Mouse (Mus musculus) CH12.LX (cell line): ENCODE measurements around the gene Mt1. TPM values are rescaled to one million over a fixed set of nuclear protein-coding genes. Genes with fewer than 3 reads are reported as not detected.

ENCODE experiments used
- DNase-seq: peaks from one replicate; pipeline ENCODE4 v3.0.0-alpha.2; 2013; ENCODE audit errors: extremely low read depth
- H3K27ac ChIP-seq: 2 replicates; pipeline ENCODE4 v1.5.1; 2012; ENCODE audit warnings: low read depth, mild to moderate bottlenecking, control low read depth, moderate library complexity; ENCODE audit not compliant: insufficient read depth
- H3K27me3 ChIP-seq: replicated peaks from 2 replicates; pipeline ENCODE3; 2012; ENCODE audit warnings: inconsistent platforms
- H3K36me3 ChIP-seq, 2 experiments: replicated peaks in 1 of 2; 2 replicates each; pipeline versions ENCODE3 to v1.6.1; 2012; ENCODE audit warnings: inconsistent platforms in 1 of 2, low read length in 1 of 2, mild to moderate bottlenecking in 1 of 2, mixed read lengths in 1 of 2, moderate library complexity in 1 of 2; ENCODE audit not compliant: control insufficient read depth in 1 of 2, insufficient read depth in 1 of 2
- H3K4me1 ChIP-seq, 2 experiments: 2 replicates each; pipeline ENCODE4 v1.6.1; 2012; ENCODE audit warnings: inconsistent platforms in 1 of 2, moderate library complexity in 1 of 2; ENCODE audit not compliant: insufficient read depth in 2 of 2, control insufficient read depth in 1 of 2
- H3K4me2 ChIP-seq: 2 replicates; pipeline ENCODE4 v1.6.1; 2012; ENCODE audit warnings: low read depth, mild to moderate bottlenecking, control low read depth; ENCODE audit not compliant: poor library complexity, insufficient read depth, severe bottlenecking
- H3K4me3 ChIP-seq, 3 experiments: fragments of 150-350 bp in 1 of 3; sonication (generic) in 1 of 3; replicated peaks in 1 of 3; 2 replicates each; pipeline versions ENCODE3 to v1.5.1; 2011 to 2012; ENCODE audit warnings: low read depth in 2 of 3, low read length in 2 of 3, mild to moderate bottlenecking in 2 of 3, moderate library complexity in 2 of 3, control low read depth in 1 of 3, improper control_type of control experiment in 1 of 3, inconsistent platforms in 1 of 3, mixed read lengths in 1 of 3; ENCODE audit not compliant: poor library complexity in 1 of 3
- H3K79me2 ChIP-seq: replicated peaks from 2 replicates; pipeline ENCODE4 v1.6.1; 2012; ENCODE audit warnings: mild to moderate bottlenecking, moderate library complexity; ENCODE audit not compliant: control insufficient read depth, poor library complexity, insufficient read depth, severe bottlenecking; ENCODE audit errors: extremely low read depth
- H3K9ac ChIP-seq: 2 replicates; pipeline ENCODE4 v1.6.1; 2012; ENCODE audit warnings: low read depth, mild to moderate bottlenecking, control low read depth, moderate library complexity; ENCODE audit not compliant: insufficient read depth
- H3K9me3 ChIP-seq: replicated peaks from 2 replicates; pipeline ENCODE3; 2012; ENCODE audit warnings: low read length, inconsistent platforms, mixed read lengths
- CHD1 ChIP-seq: IDR thresholded peaks from 2 replicates; pipeline ENCODE4 v1.6.1; 2012; ENCODE audit warnings: low read depth, low read length, improper control_type of control experiment, inconsistent platforms
- CHD2 ChIP-seq: IDR thresholded peaks from 2 replicates; pipeline ENCODE4 v1.6.1; 2011; ENCODE audit warnings: low read length, improper control_type of control experiment
- ELF1 ChIP-seq: IDR thresholded peaks from 2 replicates; pipeline ENCODE4 v1.6.1; 2014; ENCODE audit warnings: low read depth, mild to moderate bottlenecking, inconsistent platforms, low read length, improper control_type of control experiment
- EP300 ChIP-seq: IDR thresholded peaks from 2 replicates; pipeline ENCODE4 v1.6.1; 2011; ENCODE audit warnings: low read length, improper control_type of control experiment
- IRF4 ChIP-seq: IDR thresholded peaks from 2 replicates; pipeline ENCODE4 v1.6.1; 2014; ENCODE audit warnings: low read depth, mild to moderate bottlenecking, inconsistent platforms, low read length, improper control_type of control experiment
- JUN ChIP-seq: IDR thresholded peaks from 2 replicates; pipeline ENCODE4 v1.6.1; 2011; ENCODE audit warnings: low read depth, mild to moderate bottlenecking, low read length, improper control_type of control experiment, moderate library complexity; ENCODE audit not compliant: insufficient read depth
- JUND ChIP-seq: conservative IDR thresholded peaks from 2 replicates; pipeline ENCODE4 v1.6.1; 2011; ENCODE audit warnings: low read depth, low read length, improper control_type of control experiment
- KAT2A ChIP-seq: IDR thresholded peaks from 2 replicates; pipeline ENCODE4 v1.6.1; 2012; ENCODE audit warnings: low read length, improper control_type of control experiment, inconsistent platforms; ENCODE audit not compliant: insufficient replicate concordance
- MAX ChIP-seq: IDR thresholded peaks from 2 replicates; pipeline ENCODE4 v1.6.1; 2011; ENCODE audit warnings: low read length, improper control_type of control experiment
- MYC ChIP-seq: IDR thresholded peaks from 2 replicates; pipeline ENCODE4 v1.6.1; 2011; ENCODE audit warnings: low read depth, mild to moderate bottlenecking, improper control_type of control experiment, low read length
- NRF1 ChIP-seq: IDR thresholded peaks from 2 replicates; pipeline ENCODE4 v1.6.1; 2014; ENCODE audit warnings: low read depth, mild to moderate bottlenecking, inconsistent platforms, low read length, improper control_type of control experiment, moderate library complexity
- PAX5 ChIP-seq: IDR thresholded peaks from 2 replicates; pipeline ENCODE4 v1.6.1; 2012; ENCODE audit warnings: low read length, inconsistent platforms, mixed read lengths
- RAD21 ChIP-seq: IDR thresholded peaks from 2 replicates; pipeline ENCODE4 v1.6.1; 2011; ENCODE audit warnings: low read depth, mild to moderate bottlenecking, low read length, improper control_type of control experiment, moderate library complexity
- RCOR1 ChIP-seq: conservative IDR thresholded peaks from 2 replicates; pipeline ENCODE4 v1.6.1; 2012; ENCODE audit warnings: low read depth, mild to moderate bottlenecking, inconsistent platforms, low read length, improper control_type of control experiment
- TBP ChIP-seq: conservative IDR thresholded peaks from 2 replicates; pipeline ENCODE4 v1.6.1; 2011; ENCODE audit warnings: low read depth, low read length, improper control_type of control experiment
- TCF12 ChIP-seq: IDR thresholded peaks from 2 replicates; pipeline ENCODE4 v1.6.1; 2014; ENCODE audit warnings: low read depth, mild to moderate bottlenecking, inconsistent platforms, low read length, improper control_type of control experiment
- UBTF ChIP-seq: IDR thresholded peaks from 2 replicates; pipeline ENCODE4 v1.6.1; 2012; ENCODE audit warnings: low read depth, mild to moderate bottlenecking, inconsistent platforms, low read length, improper control_type of control experiment, moderate library complexity
- ZC3H11A ChIP-seq: IDR thresholded peaks from 2 replicates; pipeline ENCODE4 v1.6.1; 2012; ENCODE audit warnings: low read depth, mild to moderate bottlenecking, inconsistent platforms, low read length, improper control_type of control experiment
- ZMIZ1 ChIP-seq: IDR thresholded peaks from 2 replicates; pipeline ENCODE4 v1.6.1; 2012; ENCODE audit warnings: low read depth, mild to moderate bottlenecking, inconsistent platforms, low read length, improper control_type of control experiment
- dilution Hi-C: fragments of 300-500 bp; cut with MboI; formaldehyde crosslinking; loops from 2 replicates; pipeline ENCODE4 v1.14.3; 2020; ENCODE audit warnings: low sequenced_read_pairs; ENCODE audit not compliant: extremely low pct_unique_long_range_greater_than_20kb, extremely low pct_ligation_motif_present
- in situ Hi-C: fragments of 300-500 bp; cut with MboI; formaldehyde crosslinking; loops from 3 replicates; pipeline ENCODE4 v1.14.3; 2019; ENCODE audit warnings: low sequenced_read_pairs, low pct_ligation_motif_present, low pct_unique_long_range_greater_than_20kb, mixed read lengths
- polyA plus RNA-seq: library from polyadenylated mRNA; unstranded; fragments of >175 nt; gene quantifications from 2 replicates; pipeline ENCODE4 v1.2.1, GENCODE M21; 2012; ENCODE audit warnings: low read depth; ENCODE audit not compliant: insufficient read length
- total RNA-seq, 2 experiments: library from RNA; depleted of rRNA; stranded (reverse); fragments of 300-350 nt in 1 of 2; fragments of >200 nt in 1 of 2; gene quantifications; 2 replicates each; pipeline ENCODE4 v1.2.3; 2012 to 2014

The Mt1 gene
- total and polyA plus RNA-seq, 3 experiments, result 19.9 to 239 (median 62.7) TPM

DNA sequence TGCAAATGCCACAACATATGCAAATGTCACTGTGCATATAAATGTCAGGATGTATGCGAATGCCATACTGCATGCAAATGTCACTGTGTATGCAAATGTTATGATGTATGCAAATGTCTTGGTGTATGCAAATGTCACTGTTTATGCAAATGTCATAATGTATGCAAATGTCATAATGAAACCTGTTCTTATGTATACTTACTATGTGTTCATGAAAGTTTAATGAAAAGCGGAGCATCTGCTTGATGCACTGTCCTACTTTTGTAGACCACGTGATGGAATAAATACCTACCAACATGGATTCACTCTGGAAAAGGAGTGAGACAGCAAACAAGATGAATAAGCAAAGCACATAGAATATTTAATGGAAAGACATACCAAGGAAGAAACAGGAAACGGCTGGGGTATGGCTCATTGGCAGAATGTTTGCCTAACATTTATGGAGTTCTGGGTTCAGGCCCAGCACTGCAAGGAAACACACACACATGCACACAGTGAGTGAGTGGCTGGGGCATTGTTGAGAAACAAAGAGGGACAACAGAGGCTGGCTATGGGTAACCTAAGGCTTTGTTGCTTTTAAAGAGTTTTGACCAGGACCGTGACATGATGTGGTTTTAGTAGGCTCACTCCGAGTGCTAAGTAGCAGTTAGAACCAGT is 49.6 kb upstream of the Mt1 start:
- no peaks in the 10 kb centered on the region for H3K4me1 ChIP-seq
- no peak overlapping the region for H3K27ac ChIP-seq
- TF ChIP-seq NRF1, result no peak
- TF ChIP-seq ZC3H11A, result no peak
- TF ChIP-seq MYC, result no peak
- TF ChIP-seq EP300, result no peak
- no peak for TF ChIP-seq KAT2A
- TF ChIP-seq JUN, result no peak
- no peak for TF ChIP-seq PAX5
- no peak for TF ChIP-seq JUND
- no peak for TF ChIP-seq TBP
- no peak for TF ChIP-seq TCF12
- no peak for TF ChIP-seq RCOR1
- no peak for TF ChIP-seq IRF4
- TF ChIP-seq RAD21, result no peak
- TF ChIP-seq UBTF, result no peak
- no peak for TF ChIP-seq CHD1
- TF ChIP-seq ELF1, result no peak
- TF ChIP-seq CHD2, result no peak
- no peak for TF ChIP-seq MAX
- TF ChIP-seq ZMIZ1, result no peak
- dilution Hi-C loops, result no loop called here
- H3K9me3 ChIP-seq, result peaks cover 4% of the 10 kb centered on the region
- H3K9ac ChIP-seq, result no peak overlapping the region
- no peak overlapping the region for H3K4me3 ChIP-seq
- no peak for DNase-seq
- no peaks in the 10 kb centered on the region for H3K79me2 ChIP-seq
- no peak overlapping the region for H3K4me2 ChIP-seq
- no peaks in the 10 kb centered on the region for H3K36me3 ChIP-seq
- in situ Hi-C loops, result no loop called here
- H3K27me3 ChIP-seq, result peaks cover 6% of the 10 kb centered on the region

DNA sequence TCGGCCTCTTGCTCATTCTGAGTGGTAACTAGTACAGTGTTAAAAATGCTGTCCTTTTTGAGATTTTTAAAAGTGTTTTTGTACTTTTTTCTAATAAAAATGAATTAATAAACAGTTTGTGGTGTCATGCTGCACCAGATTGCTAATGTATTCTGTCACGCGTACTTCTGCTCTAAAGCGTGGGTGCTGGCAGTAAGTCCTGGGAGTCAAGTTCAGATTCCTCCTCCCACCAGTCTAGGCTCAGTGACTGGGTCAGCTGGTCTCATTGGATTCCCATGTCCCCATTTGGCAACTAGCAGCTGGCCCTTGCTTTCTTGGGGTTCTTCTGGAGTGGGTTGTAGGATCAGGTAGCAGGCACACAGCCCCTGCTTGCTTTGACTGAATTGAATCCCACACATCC is 48.8 kb upstream of the Mt1 start:
- H3K79me2 ChIP-seq, result no peaks in the 10 kb centered on the region
- H3K4me1 ChIP-seq, result peaks cover 0 to 5% of the 10 kb centered on the region in 2 experiments; a peak in 2 of 4 replicates
- in situ Hi-C loops, result no loop called here
- TF ChIP-seq MYC (no peak), JUN (no peak)
- H3K4me2 ChIP-seq, result no peak overlapping the region
- dilution Hi-C loops, result no loop called here
- H3K4me3 ChIP-seq, result no peak overlapping the region
- no peak for DNase-seq
- peaks cover 3% of the 10 kb centered on the region for H3K27me3 ChIP-seq
- peaks cover 4% of the 10 kb centered on the region for H3K9me3 ChIP-seq
- no peak overlapping the region for H3K27ac ChIP-seq
- H3K36me3 ChIP-seq, result no peaks in the 10 kb centered on the region
- H3K9ac ChIP-seq, result no peak overlapping the region
